Mouse (Mus musculus): ENCODE data around the gene Rasgrp1. TPM values are rescaled to one million over a fixed set of nuclear protein-coding genes. Genes with fewer than 3 reads are reported as not detected.
A peak's percentile ranks its signal among the peaks of the same experiment; 100 is the strongest.

Gene Rasgrp1
- total and polyA plus RNA-seq, 2 experiments from 2014 or later = 3.5 to 6.6 TPM

DNA sequence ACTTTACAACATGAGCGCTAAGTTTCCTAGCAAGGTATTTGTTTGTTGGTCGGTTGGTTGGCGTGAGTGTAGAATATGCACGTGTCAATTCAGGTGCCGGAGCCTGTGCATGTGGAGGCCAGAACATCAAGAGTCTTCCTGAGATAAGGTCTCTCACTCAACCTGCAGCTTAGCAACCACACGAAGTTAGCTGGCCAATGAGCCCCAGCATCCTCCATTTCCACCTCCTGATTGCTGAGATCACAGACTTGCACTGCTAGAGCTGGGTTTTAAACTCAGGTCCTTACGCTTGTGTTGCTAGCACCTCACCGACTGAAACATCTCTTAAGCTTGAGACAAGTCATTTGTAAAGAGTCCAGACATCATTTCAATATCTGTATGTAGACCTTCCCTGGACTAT is 20.4 kb downstream of the Rasgrp1 start:
- DNase-seq (ENCODE audit: low spot score) = no peak
- H3K4me3 ChIP-seq (ENCODE audit: low read depth, low read length) = no peak overlapping the region
- H3K27me3 ChIP-seq (ENCODE audit: insufficient read depth, low read length) = no peaks in the 10 kb centered on the region
- H3K4me1 ChIP-seq (ENCODE audit: insufficient read depth, low read length) = no peaks in the 10 kb centered on the region
- no peak for TF ChIP-seq CTCF (IDR thresholded peaks at IDR 0.05)
- ATAC-seq (ENCODE audit: low FRiP score) = no peak
- no peaks in the 10 kb centered on the region for H3K9me3 ChIP-seq (ENCODE audit: low read length)
- 90% methylated on average over 8 of the region's 8 CpGs for WGBS
- H3K4me2 ChIP-seq (ENCODE audit: low read depth, low read length, poor library complexity, severe bottlenecking) = no peak overlapping the region
- H3K9ac ChIP-seq (replicated peaks; ENCODE audit: low read length, poor library complexity, severe bottlenecking) = no peak overlapping the region
- no peaks in the 10 kb centered on the region for H3K36me3 ChIP-seq (ENCODE audit: insufficient read depth, low read length)
- no peak overlapping the region for H3K27ac ChIP-seq (ENCODE audit: low read depth, low read length)

DNA sequence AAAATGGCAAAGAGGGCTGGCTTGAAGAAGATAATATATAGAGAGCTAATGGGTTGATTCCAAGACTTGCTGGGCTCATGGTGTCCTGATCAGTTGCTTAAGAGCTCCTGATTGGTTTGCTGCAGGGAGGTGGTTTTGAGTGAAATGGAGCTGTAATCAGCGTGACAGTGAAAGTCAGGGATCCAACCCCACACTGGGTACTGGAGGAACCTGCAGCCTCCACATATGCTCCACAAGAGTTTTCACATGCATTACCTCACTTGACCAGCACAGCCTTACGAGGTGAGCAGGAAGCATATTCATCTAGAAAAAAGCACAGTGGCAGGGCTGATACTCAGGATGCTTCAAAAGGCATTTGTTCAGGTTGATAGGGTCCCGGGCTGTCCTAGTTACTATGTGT is 21.6 kb downstream of the Rasgrp1 start:
- Histone ChIP-seq H3K4me2 (ENCODE audit: low read depth, low read length, poor library complexity, severe bottlenecking) (no peak overlapping the region), H3K9me3 (ENCODE audit: low read length) (no peaks in the 10 kb centered on the region), H3K4me1 (ENCODE audit: insufficient read depth, low read length) (no peaks in the 10 kb centered on the region), H3K9ac (replicated peaks; ENCODE audit: low read length, poor library complexity, severe bottlenecking) (no peak overlapping the region), H3K36me3 (ENCODE audit: insufficient read depth, low read length) (no peaks in the 10 kb centered on the region), H3K4me3 (ENCODE audit: low read depth, low read length) (no peak overlapping the region), H3K27ac (ENCODE audit: low read depth, low read length) (no peak overlapping the region), H3K27me3 (ENCODE audit: insufficient read depth, low read length) (no peaks in the 10 kb centered on the region)
- DNase-seq (ENCODE audit: low spot score) = no peak
- WGBS = 80% methylated on average over 3 of the region's 3 CpGs
- no peak for TF ChIP-seq CTCF (IDR thresholded peaks at IDR 0.05)
- ATAC-seq (ENCODE audit: low FRiP score) = no peak

DNA sequence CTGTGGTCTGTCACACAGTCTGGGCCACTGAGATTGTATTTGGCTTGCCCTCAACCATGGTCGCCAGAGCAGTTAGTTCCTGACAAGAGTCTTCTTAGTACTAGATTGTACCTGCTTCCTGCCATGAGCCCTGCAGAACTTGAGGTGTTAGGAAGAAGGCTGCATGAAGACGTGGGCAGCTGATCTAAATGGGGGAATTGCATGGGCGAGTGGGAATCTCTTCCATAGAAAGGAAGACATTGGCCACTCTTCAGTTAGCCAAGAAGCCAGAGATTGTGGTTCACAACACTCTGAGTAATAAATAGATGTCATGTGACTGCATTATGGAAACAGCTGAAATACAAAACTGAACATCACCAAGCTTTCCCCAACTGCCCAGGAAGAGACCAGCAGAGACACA is 23.8 kb downstream of the Rasgrp1 start:
- WGBS = 93% methylated on average over 3 of the region's 3 CpGs
- no peak overlapping the region for H3K9ac ChIP-seq (replicated peaks; ENCODE audit: low read length, poor library complexity, severe bottlenecking)
- no peak overlapping the region for H3K4me2 ChIP-seq (ENCODE audit: low read depth, low read length, poor library complexity, severe bottlenecking)
- DNase-seq (ENCODE audit: low spot score) (no peak), ATAC-seq (ENCODE audit: low FRiP score) (no peak)
- H3K4me3 ChIP-seq (ENCODE audit: low read depth, low read length) = no peak overlapping the region
- H3K36me3 ChIP-seq (ENCODE audit: insufficient read depth, low read length) = no peaks in the 10 kb centered on the region
- H3K27ac ChIP-seq (ENCODE audit: low read depth, low read length) = no peak overlapping the region
- H3K27me3 ChIP-seq (ENCODE audit: insufficient read depth, low read length) = no peaks in the 10 kb centered on the region
- no peak for TF ChIP-seq CTCF (IDR thresholded peaks at IDR 0.05)
- no peaks in the 10 kb centered on the region for H3K4me1 ChIP-seq (ENCODE audit: insufficient read depth, low read length)
- H3K9me3 ChIP-seq (ENCODE audit: low read length) = no peaks in the 10 kb centered on the region

DNA sequence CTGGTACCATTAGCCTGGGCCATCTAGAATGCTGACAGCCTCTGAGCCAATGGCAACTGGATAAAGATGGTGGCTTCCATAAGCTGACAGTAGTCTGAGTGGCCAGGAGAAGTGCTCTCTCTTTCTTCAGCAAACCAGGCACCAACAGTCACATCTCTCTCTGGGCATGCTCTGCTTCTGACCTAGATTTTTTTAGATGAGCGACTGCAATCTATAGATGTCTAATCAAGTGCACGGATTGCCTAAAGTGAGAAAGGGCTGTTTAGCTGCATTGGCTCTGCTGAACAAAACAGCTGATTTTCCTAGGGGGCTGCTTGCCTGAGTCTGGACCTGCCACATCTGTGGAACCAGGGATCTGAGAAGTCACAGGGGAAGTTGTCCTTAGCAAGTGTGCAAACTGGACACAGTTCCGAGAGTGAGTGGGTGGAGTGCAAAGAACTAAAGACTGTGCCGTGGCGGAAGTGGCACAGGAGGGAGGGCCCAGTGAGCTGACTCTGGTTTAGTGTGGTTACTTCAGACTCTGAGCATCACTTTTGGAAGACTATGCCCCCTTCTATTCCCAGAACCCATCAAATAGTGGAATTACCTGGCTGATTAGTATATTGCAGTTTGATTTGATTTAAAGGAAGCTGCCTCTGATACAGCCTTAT is 29.1 kb downstream of the Rasgrp1 start:
- Histone ChIP-seq H3K27ac (ENCODE audit: low read depth, low read length) (no peak overlapping the region), H3K4me3 (ENCODE audit: low read depth, low read length) (no peak overlapping the region), H3K27me3 (ENCODE audit: insufficient read depth, low read length) (no peaks in the 10 kb centered on the region), H3K9me3 (ENCODE audit: low read length) (no peaks in the 10 kb centered on the region), H3K36me3 (ENCODE audit: insufficient read depth, low read length) (no peaks in the 10 kb centered on the region), H3K4me2 (ENCODE audit: low read depth, low read length, poor library complexity, severe bottlenecking) (no peak overlapping the region), H3K4me1 (ENCODE audit: insufficient read depth, low read length) (no peaks in the 10 kb centered on the region), H3K9ac (replicated peaks; ENCODE audit: low read length, poor library complexity, severe bottlenecking) (no peak overlapping the region)
- ATAC-seq (ENCODE audit: low FRiP score) = no peak
- DNase-seq (ENCODE audit: low spot score) = no peak
- 81% methylated on average over 5 of the region's 5 CpGs for WGBS
- no peak for TF ChIP-seq CTCF (IDR thresholded peaks at IDR 0.05)

DNA sequence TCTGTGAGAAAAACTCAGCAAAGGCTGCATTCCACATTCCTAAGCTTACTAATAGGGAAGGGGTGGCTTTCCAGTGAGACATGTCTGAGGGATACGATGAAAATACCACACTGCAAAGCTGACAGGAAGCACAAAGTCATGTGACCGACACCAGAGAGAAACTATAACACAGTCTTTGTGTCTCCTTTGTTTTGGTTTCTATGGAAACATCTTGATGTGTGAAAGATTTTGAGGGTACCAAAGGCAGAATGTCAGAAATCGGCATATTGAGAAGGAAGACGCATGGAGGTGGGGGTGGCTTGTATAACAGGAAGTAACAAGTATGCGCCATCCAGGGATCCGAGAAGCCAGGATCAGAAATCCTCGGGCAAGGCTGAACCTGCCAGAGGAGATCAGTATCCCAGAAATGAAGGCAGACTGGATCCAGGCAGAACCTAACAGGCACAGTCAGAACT is 30.3 kb downstream of the Rasgrp1 start:
- no peak overlapping the region for H3K4me3 ChIP-seq (ENCODE audit: low read depth, low read length)

DNA sequence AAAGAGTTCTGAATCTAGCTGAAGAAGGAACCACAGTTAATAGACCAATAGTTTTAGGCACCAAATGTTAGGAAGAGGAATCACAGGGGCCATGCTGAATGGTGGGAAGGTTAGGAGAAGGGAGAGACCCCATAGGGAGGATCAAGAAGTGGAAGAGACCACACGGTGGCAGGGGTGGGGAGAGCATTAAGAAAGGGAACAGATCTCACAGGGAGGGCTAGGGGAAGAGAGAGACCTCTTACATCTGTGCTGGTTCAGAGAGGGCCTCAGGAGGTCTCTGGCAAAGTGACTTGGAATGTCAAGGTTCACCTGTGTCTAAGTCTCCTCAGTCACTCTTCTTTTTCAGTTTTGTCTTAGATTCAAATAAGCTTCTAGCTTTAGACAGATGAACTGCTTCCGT is 30.8 kb downstream of the Rasgrp1 start:
- no peaks in the 10 kb centered on the region for H3K27me3 ChIP-seq (ENCODE audit: insufficient read depth, low read length)
- H3K36me3 ChIP-seq (ENCODE audit: insufficient read depth, low read length) = no peaks in the 10 kb centered on the region
- no peak overlapping the region for H3K9ac ChIP-seq (replicated peaks; ENCODE audit: low read length, poor library complexity, severe bottlenecking)
- peak; percentile 51 for ATAC-seq (ENCODE audit: low FRiP score)
- DNase-seq (ENCODE audit: low spot score) = no peak
- no peaks in the 10 kb centered on the region for H3K9me3 ChIP-seq (ENCODE audit: low read length)
- TF ChIP-seq CTCF (IDR thresholded peaks at IDR 0.05) = no peak
- H3K4me3 ChIP-seq (ENCODE audit: low read depth, low read length) = no peak overlapping the region
- H3K27ac ChIP-seq (ENCODE audit: low read depth, low read length) = peak overlapping the region; percentile 39
- H3K4me1 ChIP-seq (ENCODE audit: insufficient read depth, low read length) = no peaks in the 10 kb centered on the region
- 0 out of 2 replicates have a peak overlapping the region, but pooled peaks have one; percentile 31 for H3K4me2 ChIP-seq (ENCODE audit: low read depth, low read length, poor library complexity, severe bottlenecking)
- WGBS = 41% methylated on average over 2 of the region's 2 CpGs

More for the DNA sequence above, 30.3 kb downstream of the Rasgrp1 start:
- no peaks in the 10 kb centered on the region for H3K9me3 ChIP-seq (ENCODE audit: low read length)
- H3K27me3 ChIP-seq (ENCODE audit: insufficient read depth, low read length) = no peaks in the 10 kb centered on the region
- peak overlapping the region; percentile 39 for H3K27ac ChIP-seq (ENCODE audit: low read depth, low read length)
- ATAC-seq (ENCODE audit: low FRiP score) = peak; percentile 93
- 17% methylated on average over 7 of the region's 7 CpGs for WGBS
- no peak for TF ChIP-seq CTCF (IDR thresholded peaks at IDR 0.05)
- no peaks in the 10 kb centered on the region for H3K4me1 ChIP-seq (ENCODE audit: insufficient read depth, low read length)
- peak; percentile 54 for DNase-seq (ENCODE audit: low spot score)
- H3K36me3 ChIP-seq (ENCODE audit: insufficient read depth, low read length) = no peaks in the 10 kb centered on the region
- peak overlapping the region; percentile 31; the same call in 1 of the 2 replicates for H3K4me2 ChIP-seq (ENCODE audit: low read depth, low read length, poor library complexity, severe bottlenecking)
- H3K9ac ChIP-seq (replicated peaks; ENCODE audit: low read length, poor library complexity, severe bottlenecking) = no peak overlapping the region; the same call in 1 of the 2 replicates
